Mouse (Mus musculus): ENCODE data around the gene Pin1. TPM values are rescaled to one million over a fixed set of nuclear protein-coding genes. Genes with fewer than 3 reads are reported as not detected.

Pin1 gene
- polyA plus RNA-seq, 1 experiment = 34.9 TPM

DNA sequence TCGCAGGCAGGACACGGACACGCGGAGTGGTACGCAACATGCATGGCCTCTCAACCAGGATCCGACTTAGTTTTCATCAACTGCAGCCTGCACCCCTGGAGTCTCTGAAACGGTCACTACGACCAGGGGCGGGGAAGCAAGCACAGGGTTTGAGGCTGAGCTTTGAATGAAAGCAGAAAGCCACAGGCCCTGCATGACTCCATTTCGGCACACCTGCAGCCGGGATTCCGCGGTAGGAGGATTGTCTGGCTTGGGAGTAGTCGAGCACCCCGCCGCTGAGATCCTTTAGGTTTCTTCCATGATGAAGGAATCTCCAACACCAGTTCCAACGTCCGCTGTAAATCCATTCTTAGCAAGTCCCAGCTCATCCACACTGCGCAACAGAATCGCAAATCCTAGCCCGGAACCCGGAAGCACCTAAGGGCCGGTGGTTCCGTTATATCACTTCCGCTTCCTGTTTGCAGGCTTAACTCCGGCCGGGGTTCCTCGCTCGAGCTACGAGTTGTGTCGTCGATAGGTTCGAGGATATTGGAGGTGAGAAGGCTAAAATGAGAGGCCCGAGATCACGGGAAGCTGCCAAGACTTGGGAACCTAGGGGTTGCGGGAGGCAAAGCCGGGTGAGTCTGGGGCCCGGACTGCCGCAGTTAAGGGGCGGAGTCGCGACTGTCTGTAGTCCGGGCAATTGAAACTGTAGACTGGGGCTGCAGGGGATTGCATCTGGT is 7.4 kb upstream of the Pin1 start, which contains the start of gene Fbxl12:
Fbxl12 (minus strand) TSS at position 408 of the 722 bp plus-strand sequence.
- TF ChIP-seq GATA1 (IDR thresholded peaks at IDR 0.05; ENCODE audit: low read length) = no peak

DNA sequence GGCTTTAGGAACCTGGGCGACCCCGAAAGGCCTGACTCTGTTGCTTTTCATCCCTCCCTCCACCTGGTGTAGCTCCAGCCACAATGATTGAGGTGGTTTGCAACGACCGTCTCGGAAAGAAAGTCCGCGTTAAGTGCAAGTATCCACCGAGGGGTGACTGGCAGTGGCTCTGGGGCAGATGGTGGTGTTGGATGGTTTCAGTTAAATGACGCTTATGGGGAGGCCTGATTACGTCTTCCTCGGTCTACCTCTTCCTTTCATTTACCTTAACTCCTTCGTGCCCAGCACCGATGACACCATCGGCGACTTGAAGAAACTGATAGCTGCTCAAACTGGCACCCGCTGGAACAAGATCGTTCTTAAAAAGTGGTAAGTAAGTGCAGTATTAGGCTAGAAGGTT is 6.8 kb upstream of the Pin1 start:
- no peak for TF ChIP-seq GATA1 (IDR thresholded peaks at IDR 0.05; ENCODE audit: low read length)

DNA sequence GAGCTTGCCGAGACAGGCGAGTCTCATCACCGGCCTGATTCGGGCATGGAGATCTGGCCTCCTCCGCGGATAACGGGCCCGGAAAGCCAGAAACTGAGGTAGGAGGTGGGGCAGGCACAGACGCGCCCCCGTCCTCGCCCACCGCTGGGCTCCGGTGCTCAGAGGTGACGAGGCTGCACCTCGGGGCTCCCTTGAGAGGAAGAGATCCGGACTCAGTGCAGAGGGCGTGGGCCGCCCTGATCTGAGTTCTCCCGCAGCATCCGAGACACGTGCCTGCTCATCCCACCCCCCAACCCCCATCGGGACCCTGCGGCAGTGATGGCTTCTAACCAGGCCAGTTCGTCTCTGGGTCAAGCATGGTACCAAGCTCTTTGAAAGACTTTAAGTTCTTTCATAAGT is 364 bp downstream of the Pin1 start:
- no peak for TF ChIP-seq GATA1 (IDR thresholded peaks at IDR 0.05; ENCODE audit: low read length)

DNA sequence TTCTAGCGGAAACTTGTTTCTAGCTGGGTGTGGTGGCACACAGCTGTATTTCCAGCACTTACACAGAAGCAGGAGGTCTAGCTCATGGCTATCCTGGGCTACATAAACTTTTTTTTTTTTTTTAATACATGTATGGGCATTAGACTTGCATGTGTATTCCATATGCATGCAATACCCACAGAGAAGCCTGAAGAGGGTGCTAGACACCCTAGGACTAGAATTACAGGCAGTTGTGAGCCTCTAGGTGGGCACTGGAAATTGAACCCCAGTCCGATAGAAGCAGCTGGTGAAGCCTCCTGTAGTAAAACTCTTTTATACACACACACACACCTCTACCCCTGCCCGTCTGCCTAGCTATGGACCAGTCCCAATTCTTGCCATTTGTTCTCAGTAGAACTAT is 2.0 kb downstream of the Pin1 start:
- no peak for TF ChIP-seq GATA1 (IDR thresholded peaks at IDR 0.05; ENCODE audit: low read length)

DNA sequence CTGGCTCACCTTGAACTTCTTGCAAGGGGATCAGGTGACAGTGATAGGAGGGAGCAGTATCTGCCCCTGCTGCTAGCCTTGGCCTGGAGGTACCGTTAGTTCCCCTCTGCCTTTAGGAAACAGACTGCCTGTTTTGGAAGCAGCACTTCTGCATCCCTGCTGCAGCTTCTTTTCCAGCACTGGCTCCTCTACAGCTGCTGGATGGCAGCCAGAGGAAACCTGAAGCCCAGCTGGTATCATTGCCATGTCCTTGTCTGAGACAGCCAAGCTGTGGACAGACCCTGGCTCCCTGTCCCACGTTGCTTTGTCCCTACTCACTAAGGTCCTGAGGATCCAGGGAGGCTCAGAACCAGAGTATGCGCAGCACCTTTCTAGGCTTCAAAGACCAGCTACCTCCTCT is 5.7 kb downstream of the Pin1 start:
- no peak for TF ChIP-seq GATA1 (IDR thresholded peaks at IDR 0.05; ENCODE audit: low read length)

DNA sequence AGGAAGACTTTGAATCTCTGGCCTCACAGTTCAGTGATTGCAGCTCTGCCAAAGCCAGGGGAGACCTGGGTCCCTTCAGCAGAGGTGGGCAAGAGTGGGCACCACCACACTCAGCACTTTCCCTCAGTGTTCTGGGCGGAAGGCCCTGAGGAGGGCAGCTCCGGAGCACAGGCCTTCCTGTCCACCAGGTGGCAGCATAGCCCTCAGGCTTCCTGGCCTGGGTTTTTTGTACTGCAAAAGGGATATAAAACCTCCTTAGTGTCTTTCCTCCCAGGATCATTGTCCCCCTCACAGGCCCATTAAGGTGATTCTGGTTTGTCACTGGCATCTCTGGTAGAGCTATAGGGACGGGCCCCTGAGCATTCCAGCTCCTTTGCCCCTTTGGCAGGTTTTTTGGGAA is 10.4 kb downstream of the Pin1 start:
- no peak for TF ChIP-seq GATA1 (IDR thresholded peaks at IDR 0.05; ENCODE audit: low read length)

DNA sequence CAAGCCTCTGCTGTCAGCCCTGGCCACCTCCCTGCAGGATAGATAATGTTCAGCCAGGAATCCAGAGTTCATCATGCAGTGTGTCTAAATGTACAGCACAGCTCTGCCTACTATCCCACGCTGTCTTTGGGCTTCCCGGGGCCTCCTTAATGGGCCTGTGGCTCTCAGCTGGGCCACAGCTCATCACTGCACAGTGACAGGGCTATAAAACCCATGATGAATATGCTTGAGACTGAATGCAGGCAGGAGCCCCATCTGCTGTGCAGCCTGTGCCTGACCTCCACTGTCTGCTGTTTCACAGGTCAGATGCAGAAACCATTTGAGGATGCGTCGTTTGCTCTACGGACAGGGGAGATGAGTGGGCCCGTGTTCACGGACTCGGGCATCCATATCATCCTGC is 11.0 kb downstream of the Pin1 start:
- TF ChIP-seq GATA1 (IDR thresholded peaks at IDR 0.05; ENCODE audit: low read length) = no peak

GRCm38 (mm10) chr9:20663956-20664355 is 12.1 kb downstream of the Pin1 start:
- no peak for TF ChIP-seq GATA1 (IDR thresholded peaks at IDR 0.05; ENCODE audit: low read length)

GRCm38 (mm10) chr9:20664366-20664765 is 12.5 kb downstream of the Pin1 start:
- no peak for TF ChIP-seq GATA1 (IDR thresholded peaks at IDR 0.05; ENCODE audit: low read length)

DNA sequence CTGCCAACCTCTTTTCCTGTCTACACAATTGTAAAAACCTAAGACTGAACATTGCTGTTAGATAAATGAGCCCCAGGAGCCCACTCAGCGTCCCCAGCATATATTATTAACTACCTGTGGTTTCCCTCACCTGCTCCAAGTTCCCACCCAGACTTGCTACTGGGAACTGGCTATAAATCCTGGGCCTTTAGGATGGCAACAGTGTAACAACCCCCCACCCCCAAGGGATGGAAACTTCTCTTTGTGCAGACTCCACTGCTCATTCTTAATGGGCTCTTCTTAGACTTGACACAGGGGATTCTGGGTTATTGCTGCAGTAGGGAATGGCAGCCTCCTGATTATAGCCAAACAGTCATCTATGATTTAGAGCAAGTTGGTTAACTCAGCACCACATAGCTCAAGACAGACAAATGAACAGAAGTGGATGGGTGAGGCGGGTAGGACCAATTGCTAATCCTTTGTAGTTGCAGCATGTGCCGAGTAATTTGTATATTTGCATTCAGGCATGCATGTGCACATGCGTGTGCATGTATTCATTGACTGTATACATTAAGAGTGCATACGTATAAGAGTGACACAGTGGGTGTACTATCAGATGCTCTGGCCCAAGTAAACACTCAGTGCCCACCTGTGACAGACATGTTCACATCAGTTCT is 13.2 kb downstream of the Pin1 start:
- TF ChIP-seq GATA1 (IDR thresholded peaks at IDR 0.05; ENCODE audit: low read length) = no peak

GRCm38 (mm10) chr9:20665925-20666324 is 14.0 kb downstream of the Pin1 start:
- no peak for TF ChIP-seq GATA1 (IDR thresholded peaks at IDR 0.05; ENCODE audit: low read length)

- no peak for TF ChIP-seq GATA1 (IDR thresholded peaks at IDR 0.05; ENCODE audit: low read length)
Observed at GRCm38 (mm10) chr9:20666510-20667034, 14.7 kb downstream of the Pin1 start.

- no peak for TF ChIP-seq GATA1 (IDR thresholded peaks at IDR 0.05; ENCODE audit: low read length)
Observed at GRCm38 (mm10) chr9:20668065-20668464, 16.2 kb downstream of the Pin1 start.

DNA sequence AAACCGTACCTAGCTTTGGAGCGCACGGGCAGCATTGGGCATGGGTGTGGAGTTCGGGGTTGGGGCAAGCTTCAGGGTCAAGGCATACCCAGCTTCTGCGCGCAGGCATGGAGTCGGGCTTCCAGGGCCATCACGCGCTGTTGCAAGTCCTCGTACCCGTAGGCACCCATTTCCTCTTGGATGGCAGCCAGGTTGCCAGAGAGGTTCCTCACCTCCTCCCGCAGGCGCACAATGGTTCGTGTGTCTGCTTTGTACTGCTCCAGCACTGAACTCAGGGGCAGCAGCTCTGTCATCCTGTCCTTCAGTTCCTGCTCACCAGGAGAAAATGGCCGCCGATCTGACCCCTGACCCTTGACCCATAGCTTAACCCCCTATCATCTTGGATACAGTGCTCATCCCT is 20.2 kb downstream of the Pin1 start:
- TF ChIP-seq GATA1 (IDR thresholded peaks at IDR 0.05; ENCODE audit: low read length) = no peak

DNA sequence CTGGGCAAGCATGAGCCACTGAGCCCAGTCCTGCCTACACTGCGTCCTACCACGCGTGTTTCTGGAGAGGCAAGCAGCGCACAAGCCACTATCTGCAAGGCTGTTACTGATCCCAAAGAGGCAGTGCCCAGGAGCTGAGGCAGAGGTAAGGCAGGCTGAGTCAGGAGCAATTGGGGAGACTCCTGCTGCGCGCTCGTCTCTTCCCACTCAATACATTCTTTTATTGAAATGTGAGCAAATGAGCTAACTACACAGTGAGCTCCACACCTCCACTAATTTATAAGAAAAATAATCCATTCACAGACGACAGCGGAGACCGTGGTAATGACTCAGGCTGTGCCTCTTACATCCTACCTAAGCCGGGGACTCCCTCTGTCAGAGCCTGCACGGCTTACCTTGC is 26.0 kb downstream of the Pin1 start:
- no peak for TF ChIP-seq GATA1 (IDR thresholded peaks at IDR 0.05; ENCODE audit: low read length)

GRCm38 (mm10) chr9:20680378-20680958 is 28.6 kb downstream of the Pin1 start:
- no peak for TF ChIP-seq GATA1 (IDR thresholded peaks at IDR 0.05; ENCODE audit: low read length)
